Mouse (Mus musculus) layer of hippocampus, postnatal 14 days (tissue): ENCODE measurements around the gene Olig1. TPM values are rescaled to one million over a fixed set of nuclear protein-coding genes. Genes with fewer than 3 reads are reported as not detected.

Experiments used
- DNase-seq, 2 experiments: peaks; one replicate each; pipeline ENCODE4 v3.0.0; 2021 to 2022; ENCODE audit warnings: low spot score in 2 of 2, mixed read lengths in 1 of 2
- total RNA-seq, 2 experiments: library from RNA; stranded (reverse); gene quantifications; 2 replicates each; pipeline ENCODE4 v1.2.3; 2021

The Olig1 gene
- total RNA-seq, 2 experiments from 2014 or later, result 200 to 207 TPM

GRCm38 (mm10) chr16:91303776-91304709, 34.5 kb downstream of the Olig1 start:
- DNase-seq, result peak; percentile 37 to 64

GRCm38 (mm10) chr16:91305512-91306111, 36.0 kb downstream of the Olig1 start:
- DNase-seq, result peak; percentile 40 to 69

- DNase-seq, result no peak
Observed at GRCm38 (mm10) chr16:91309872-91310271, 40.3 kb downstream of the Olig1 start.

- DNase-seq, result no peak
Observed at GRCm38 (mm10) chr16:91312921-91313320, 43.3 kb downstream of the Olig1 start.

GRCm38 (mm10) chr16:91314114-91314775, 44.7 kb downstream of the Olig1 start:
- peak; percentile 73 to 86 for DNase-seq

GRCm38 (mm10) chr16:91320191-91320590, 50.6 kb downstream of the Olig1 start:
- DNase-seq, result no peak

- DNase-seq, result peak in 1 of 2 experiments; percentile 31
Observed at GRCm38 (mm10) chr16:91320608-91321007, 51.0 kb downstream of the Olig1 start.

Other genes starting within 250 kb of the Olig1 start
- 10 to 100 TPM; 64.1 to 70.3 TPM for gene Paxbp1, start 225.2 kb upstream of the Olig1 start, total RNA-seq
- 1 to 10 TPM; 1.8 to 2.0 TPM for gene 4932438H23Rik, start 174.7 kb upstream of the Olig1 start, total RNA-seq
- 10 to 100 TPM; 48.5 to 49.1 TPM for gene Olig2, start 44.3 kb upstream of the Olig1 start, total RNA-seq
- 10 to 100 TPM; 21.0 to 22.8 TPM for gene Ifnar2, start 103.0 kb downstream of the Olig1 start, total RNA-seq
- gene Gm21970, start 121.9 kb downstream of the Olig1 start, total RNA-seq, result not detected
- 10 to 100 TPM in 1 of 2 experiments, 1 to 10 TPM in 1; 7.1 to 10.3 TPM for gene Il10rb, start 136.4 kb downstream of the Olig1 start, total RNA-seq
- 10 to 100 TPM; 59.9 to 66.3 TPM for gene Ifnar1, start 215.5 kb downstream of the Olig1 start, total RNA-seq